Mouse (Mus musculus): Measurements from ENCODE around the gene Degs2.

DNA sequence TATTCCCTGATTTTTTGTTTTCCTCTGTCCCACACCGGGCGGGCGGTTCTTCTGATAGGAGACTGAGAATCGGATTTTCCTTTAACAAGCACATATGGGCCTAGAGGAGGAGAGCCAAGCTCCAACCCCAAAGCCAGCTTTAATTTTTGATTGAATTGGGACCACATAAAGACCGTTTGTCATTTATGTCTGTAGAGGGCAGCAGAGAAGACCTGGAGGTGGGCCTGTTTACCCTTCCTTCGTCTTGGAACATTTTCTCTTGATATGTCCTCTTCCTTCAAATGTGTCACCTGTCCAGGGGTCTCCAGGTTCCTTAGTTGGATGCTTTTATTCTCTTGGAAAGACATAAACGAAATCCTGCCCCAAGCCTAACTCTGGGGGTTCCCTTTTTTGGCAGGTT, 4.0 kb upstream of the Degs2 start:
- TF ChIP-seq CTCF (IDR thresholded peaks at IDR 0.05; ENCODE audit: control insufficient read depth, insufficient read depth, insufficient replicate concordance, low read depth, low read length) (no peak), POLR2A (IDR thresholded peaks at IDR 0.05; ENCODE audit: control insufficient read depth, low read depth, low read length) (no peak)

All from testis, adult 2 months (tissue).